Mouse (Mus musculus) limb, embryonic 14.5 days (tissue): Measurements from ENCODE around the gene Olfr177. TPM values are rescaled to one million over a fixed set of nuclear protein-coding genes. Genes with fewer than 3 reads are reported as not detected.

Experiments
- ATAC-seq: fragments of 200-750 bp; cut with Nextera tagmentation; 2 replicates; pipeline ENCODE4 v1.8.0; 2017; ENCODE audit warnings: low read depth, moderate number of reproducible peaks, moderate TSS enrichment; ENCODE audit not compliant: low FRiP score
- DNase-seq: peaks from one replicate; pipeline ENCODE4 v3.0.0-alpha.2; 2015; ENCODE audit warnings: low spot score
- H3K27ac ChIP-seq: fragments of 300-500 bp; sonication (generic); replicated peaks from 2 replicates; pipeline ENCODE4 v1.5.1; 2014; ENCODE audit warnings: low read depth, mild to moderate bottlenecking, low read length, moderate library complexity, mixed read lengths
- H3K27me3 ChIP-seq: fragments of 300-500 bp; sonication (generic); 2 replicates; pipeline ENCODE4 v1.6.1; 2014; ENCODE audit warnings: low read length, mixed read lengths; ENCODE audit not compliant: control insufficient read depth, insufficient read depth
- H3K36me3 ChIP-seq: fragments of 300-500 bp; sonication (generic); 2 replicates; pipeline ENCODE4 v1.6.1; 2014; ENCODE audit warnings: mild to moderate bottlenecking, low read length, moderate library complexity, mixed read lengths; ENCODE audit not compliant: control insufficient read depth, insufficient read depth
- H3K4me1 ChIP-seq: fragments of 300-500 bp; sonication (generic); 2 replicates; pipeline ENCODE4 v1.6.1; 2014; ENCODE audit warnings: antibody characterized with exemption, low read length, mixed read lengths; ENCODE audit not compliant: control insufficient read depth, insufficient read depth
- H3K4me2 ChIP-seq: fragments of 300-500 bp; sonication (generic); replicated peaks from 2 replicates; pipeline ENCODE4 v1.6.1; 2014; ENCODE audit warnings: low read depth, mild to moderate bottlenecking, low read length, moderate library complexity; ENCODE audit not compliant: severe bottlenecking
- H3K4me3 ChIP-seq: fragments of 300-500 bp; sonication (generic); replicated peaks from 2 replicates; pipeline ENCODE4 v1.5.1; 2014; ENCODE audit warnings: low read length
- H3K9ac ChIP-seq: fragments of 300-500 bp; sonication (generic); 2 replicates; pipeline ENCODE4 v1.6.1; 2014; ENCODE audit warnings: mild to moderate bottlenecking, low read depth, low read length, moderate library complexity; ENCODE audit not compliant: severe bottlenecking
- H3K9me3 ChIP-seq: fragments of 300-500 bp; sonication (generic); 2 replicates; pipeline ENCODE4 v1.6.1; 2016; ENCODE audit warnings: low read length; ENCODE audit not compliant: control insufficient read depth
- POLR2A ChIP-seq: fragments of 200-500 bp; IDR thresholded peaks from 2 replicates; pipeline ENCODE4 v1.8.0; 2012; ENCODE audit warnings: inconsistent platforms, mild to moderate bottlenecking, moderate library complexity, borderline replicate concordance; ENCODE audit not compliant: insufficient read depth, insufficient read length; ENCODE audit errors: extremely low read depth
- WGBS: fragments of 180-500 bp; shearing (Covaris S2); extraction: QIAGEN DNeasy Blood & Tissue Kit; methylation state at CpG from one replicate; pipeline ENCODE4 v1.1.7; 2014; 5-methylcytosine and 5-hydroxymethylcytosine counted together
- polyA plus RNA-seq, 2 experiments: library from polyadenylated mRNA; depleted of rRNA in 1 of 2; stranded (reverse) in 1 of 2; unstranded in 1 of 2; fragments of >200 nt; fragmentation: Nextera tagmentation in 1 of 2; extraction: Ambion mirVana in 1 of 2; gene quantifications; 2 replicates each; pipeline versions ENCODE4 v1.2.1 to v1.2.3; 2012 to 2014

The Olfr177 gene
- polyA plus RNA-seq, 2 experiments, result not detected

DNA sequence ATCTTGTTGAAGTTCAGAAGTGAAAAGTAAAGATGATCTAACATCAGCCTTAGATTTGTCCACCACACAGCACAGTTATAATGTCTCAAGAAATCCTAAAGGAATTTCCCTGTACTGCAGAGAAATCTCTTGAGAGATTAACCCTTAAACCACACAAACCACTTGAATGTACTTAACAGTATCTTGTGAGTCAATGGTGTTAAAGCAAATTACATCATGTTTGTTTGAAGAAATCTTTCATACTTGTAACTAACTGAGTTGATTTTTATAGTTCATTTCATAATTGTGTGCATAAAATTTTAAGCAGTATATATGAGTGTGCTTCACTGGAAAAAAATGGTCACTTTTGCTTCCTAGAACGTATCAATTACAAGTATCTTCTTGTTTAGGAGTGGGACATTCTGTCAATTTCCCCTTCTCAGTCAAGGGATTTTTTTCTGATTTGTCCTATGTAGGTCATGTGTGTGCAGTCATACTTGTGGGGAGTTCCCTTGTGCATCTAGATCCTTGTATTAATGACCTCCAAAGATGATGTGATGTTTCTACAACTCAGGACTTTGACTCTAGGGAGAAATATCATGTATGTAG lies 47.7 kb downstream of the Olfr177 start, which contains the start of gene Olfr175-ps1:
Gene Olfr175-ps1, minus strand, starts transcription at position 51 of the 588 bp plus-strand sequence.
- ATAC-seq (no peak), DNase-seq (no peak)
- WGBS, result 83% methylated on average over 1 of the region's 1 CpGs
- Histone ChIP-seq H3K9ac (no peak within 1 kb of the TSS), H3K4me2 (no peak within 1 kb of the TSS), H3K27me3 (no peaks in the 10 kb centered on the region), H3K4me3 (no peak within 1 kb of the TSS), H3K36me3 (no peaks in the 10 kb centered on the region), H3K4me1 (no peaks in the 10 kb centered on the region), H3K9me3 (no peaks in the 10 kb centered on the region), H3K27ac (no peak within 1 kb of the TSS)
- TF ChIP-seq POLR2A, result no peak

Other genes with a start within 250 kb of the Olfr177 start
- not detected in 2 replicates for gene E330017A01Rik, start 236.0 kb downstream of the Olfr177 start, polyA plus RNA-seq (2012; rRNA removed)
- gene E330017A01Rik, start 236.0 kb downstream of the Olfr177 start, polyA plus RNA-seq (2014; fragmentation: Nextera tagmentation; extraction: Ambion mirVana), result not detected in 2 replicates
- 20.3 TPM in 2 replicates for gene Cpox, start 204.5 kb downstream of the Olfr177 start, polyA plus RNA-seq (2012; rRNA removed)
- 22.3 and 24.4 TPM in 2 replicates for gene Cpox, start 204.5 kb downstream of the Olfr177 start, polyA plus RNA-seq (2014; fragmentation: Nextera tagmentation; extraction: Ambion mirVana)
- 0.05 and 0.06 TPM in 2 replicates for gene Gpr15, start 155.7 kb downstream of the Olfr177 start, polyA plus RNA-seq (2012; rRNA removed)
- 0.15 TPM in 1 of 2 replicates, not detected in the other for gene Gpr15, start 155.7 kb downstream of the Olfr177 start, polyA plus RNA-seq (2014; fragmentation: Nextera tagmentation; extraction: Ambion mirVana)
- 107 and 125 TPM in 2 replicates for gene Cldnd1, start 146.9 kb downstream of the Olfr177 start, polyA plus RNA-seq (2012; rRNA removed)
- gene Cldnd1, start 146.9 kb downstream of the Olfr177 start, polyA plus RNA-seq (2014; fragmentation: Nextera tagmentation; extraction: Ambion mirVana), result 137 and 145 TPM in 2 replicates
- gene Olfr172, start 111.6 kb downstream of the Olfr177 start, polyA plus RNA-seq (2012; rRNA removed), result not detected in 2 replicates
- gene Olfr172, start 111.6 kb downstream of the Olfr177 start, polyA plus RNA-seq (2014; fragmentation: Nextera tagmentation; extraction: Ambion mirVana), result not detected in 2 replicates
- not detected in 2 replicates for gene Olfr173, start 74.5 kb downstream of the Olfr177 start, polyA plus RNA-seq (2012; rRNA removed)
- not detected in 2 replicates for gene Olfr173, start 74.5 kb downstream of the Olfr177 start, polyA plus RNA-seq (2014; fragmentation: Nextera tagmentation; extraction: Ambion mirVana)
- gene Olfr175-ps1, start 48.0 kb downstream of the Olfr177 start, polyA plus RNA-seq (2012; rRNA removed), result not detected in 2 replicates
- not detected in 2 replicates for gene Olfr175-ps1, start 48.0 kb downstream of the Olfr177 start, polyA plus RNA-seq (2014; fragmentation: Nextera tagmentation; extraction: Ambion mirVana)
- not detected in 2 replicates for gene Olfr178, start 17.3 kb upstream of the Olfr177 start, polyA plus RNA-seq (2012; rRNA removed)
- not detected in 2 replicates for gene Olfr178, start 17.3 kb upstream of the Olfr177 start, polyA plus RNA-seq (2014; fragmentation: Nextera tagmentation; extraction: Ambion mirVana)
- not detected in 2 replicates for gene Olfr181, start 54.0 kb upstream of the Olfr177 start, polyA plus RNA-seq (2012; rRNA removed)
- not detected in 2 replicates for gene Olfr181, start 54.0 kb upstream of the Olfr177 start, polyA plus RNA-seq (2014; fragmentation: Nextera tagmentation; extraction: Ambion mirVana)
- not detected in 2 replicates for gene Olfr180, start 54.6 kb upstream of the Olfr177 start, polyA plus RNA-seq (2012; rRNA removed)
- gene Olfr180, start 54.6 kb upstream of the Olfr177 start, polyA plus RNA-seq (2014; fragmentation: Nextera tagmentation; extraction: Ambion mirVana), result not detected in 2 replicates
- gene Olfr183, start 120.6 kb upstream of the Olfr177 start, polyA plus RNA-seq (2012; rRNA removed), result not detected in 2 replicates
- not detected in 2 replicates for gene Olfr183, start 120.6 kb upstream of the Olfr177 start, polyA plus RNA-seq (2014; fragmentation: Nextera tagmentation; extraction: Ambion mirVana)
- not detected in 2 replicates for gene Olfr186, start 155.5 kb upstream of the Olfr177 start, polyA plus RNA-seq (2012; rRNA removed)
- not detected in 2 replicates for gene Olfr186, start 155.5 kb upstream of the Olfr177 start, polyA plus RNA-seq (2014; fragmentation: Nextera tagmentation; extraction: Ambion mirVana)
- not detected in 2 replicates for gene Olfr187, start 165.0 kb upstream of the Olfr177 start, polyA plus RNA-seq (2012; rRNA removed)
- gene Olfr187, start 165.0 kb upstream of the Olfr177 start, polyA plus RNA-seq (2014; fragmentation: Nextera tagmentation; extraction: Ambion mirVana), result not detected in 2 replicates
- gene Olfr190, start 203.2 kb upstream of the Olfr177 start, polyA plus RNA-seq (2012; rRNA removed), result not detected in 2 replicates
- gene Olfr190, start 203.2 kb upstream of the Olfr177 start, polyA plus RNA-seq (2014; fragmentation: Nextera tagmentation; extraction: Ambion mirVana), result not detected in 2 replicates
- gene Olfr191, start 215.1 kb upstream of the Olfr177 start, polyA plus RNA-seq (2012; rRNA removed), result not detected in 2 replicates
- gene Olfr191, start 215.1 kb upstream of the Olfr177 start, polyA plus RNA-seq (2014; fragmentation: Nextera tagmentation; extraction: Ambion mirVana), result not detected in 2 replicates
- gene Olfr193, start 237.1 kb upstream of the Olfr177 start, polyA plus RNA-seq (2012; rRNA removed), result not detected in 2 replicates
- gene Olfr193, start 237.1 kb upstream of the Olfr177 start, polyA plus RNA-seq (2014; fragmentation: Nextera tagmentation; extraction: Ambion mirVana), result not detected in 2 replicates
- gene Olfr194, start 246.3 kb upstream of the Olfr177 start, polyA plus RNA-seq (2012; rRNA removed), result not detected in 2 replicates
- not detected in 2 replicates for gene Olfr194, start 246.3 kb upstream of the Olfr177 start, polyA plus RNA-seq (2014; fragmentation: Nextera tagmentation; extraction: Ambion mirVana)